In genomic region chr17:12103781-12104180, GRCm38 (mm10) we compare ENCODE assay signal across 10 mouse cellular contexts. TPM values are rescaled to one million over a fixed set of nuclear protein-coding genes. Genes with fewer than 3 reads are reported as not detected.
DNase-seq lines count a peak whose midpoint lies in the region; ATAC-seq and TF ChIP-seq lines count a peak whose summit lies in the region.
"Had no signal": no experiment of that assay in that cellular context is flagged by ENCODE, and none has a peak within 500 bp of the region (broad histone marks: within the 10 kb centered on the region; RNA-seq: fewer than 3 reads in every experiment).

No protein-coding gene starts in this region.

- intact Hi-C loops in left cerebral cortex, adult 2 months (cut with DNase I) = no loop called here
- intact Hi-C loops in left cerebral cortex, postnatal 10 days (cut with DNase I) = no loop called here

- 81% methylated on average over 6 of the region's 6 CpGs for WGBS in midbrain, embryonic 13.5 days

- peaks cover 14% of the 10 kb centered on the region for H3K4me1 ChIP-seq in G1E (ENCODE audit: insufficient read depth, low read depth, low read length)
- H3K4me1 ChIP-seq in midbrain, embryonic 13.5 days (replicated peaks) = no peaks in the 10 kb centered on the region
- H3K4me1 ChIP-seq: midbrain, embryonic 15.5 days had no signal

- no peak for DNase-seq in left cerebral cortex, adult 2 months (ENCODE audit: extremely low spot score in 1 of 2, low spot score in 2 of 2)
- no peak for DNase-seq in left cerebral cortex, postnatal 10 days (ENCODE audit: extremely low spot score in 1 of 2, low spot score in 2 of 2)
- no peak for DNase-seq in G1E (ENCODE audit: low spot score)
- peak; percentile 14 for DNase-seq in embryo, embryonic 10.5 days (ENCODE audit: low spot score)
- DNase-seq in natural killer cell, adult 2 months (ENCODE audit: low spot score in 2 of 2) = no peak
- DNase-seq in layer of hippocampus, postnatal 10 days (ENCODE audit: low spot score in 2 of 2) = no peak
- DNase-seq: gastrocnemius, postnatal 10 days had no signal

- no peak overlapping the region for H3K9ac ChIP-seq in midbrain, embryonic 13.5 days (replicated peaks)
- H3K9ac ChIP-seq: midbrain, embryonic 15.5 days had no signal

- peak; percentile 46 for TF ChIP-seq CTCF in left cerebral cortex, adult 2 months (IDR thresholded peaks at IDR 0.05)
- TF ChIP-seq CTCF in G1E (IDR thresholded peaks at IDR 0.05; ENCODE audit: low read depth, low read length) = peak; percentile 52

- no peak overlapping the region for H3K4me2 ChIP-seq in midbrain, embryonic 13.5 days (replicated peaks)
- H3K4me2 ChIP-seq: midbrain, embryonic 15.5 days had no signal

- H3K36me3 ChIP-seq in G1E (replicated peaks) = no peaks in the 10 kb centered on the region
- H3K36me3 ChIP-seq in midbrain, embryonic 13.5 days = no peaks in the 10 kb centered on the region
- H3K36me3 ChIP-seq: midbrain, embryonic 15.5 days had no signal

- H3K27ac ChIP-seq in left cerebral cortex, adult 2 months = no peak overlapping the region
- H3K27ac ChIP-seq in midbrain, embryonic 13.5 days = no peak overlapping the region
- H3K27ac ChIP-seq: midbrain, embryonic 15.5 days had no signal

- no peak for ATAC-seq in G1E (ENCODE audit: extremely low read depth, insufficient number of reproducible peaks, low FRiP score, poor library complexity, severe bottlenecking)
- peak; percentile 51; the same call in 1 of the 2 replicates for ATAC-seq in megakaryocyte-erythroid progenitor cell, adult 5-6 weeks (replicated peaks; ENCODE audit: low FRiP score, low TSS enrichment, poor library complexity, severe bottlenecking)
- no peak for ATAC-seq in midbrain, embryonic 13.5 days
- ATAC-seq: midbrain, embryonic 15.5 days had no signal

- peaks cover 2% of the 10 kb centered on the region for H3K27me3 ChIP-seq in G1E (ENCODE audit: insufficient read depth, low read length)
- H3K27me3 ChIP-seq in midbrain, embryonic 13.5 days = no peaks in the 10 kb centered on the region
- H3K27me3 ChIP-seq: midbrain, embryonic 15.5 days had no signal

- peaks cover 6% of the 10 kb centered on the region; the same call in 1 of the 2 replicates for H3K9me3 ChIP-seq in G1E (replicated peaks)
- H3K9me3 ChIP-seq in midbrain, embryonic 13.5 days = 0 out of 2 replicates have a peak, but pooled peaks cover 6% of the 10 kb centered on the region
- H3K9me3 ChIP-seq: midbrain, embryonic 15.5 days had no signal

- no peak overlapping the region for H3K4me3 ChIP-seq in left cerebral cortex, adult 2 months
- no peak overlapping the region for H3K4me3 ChIP-seq in G1E (ENCODE audit: low read depth, low read length)
- no peak overlapping the region for H3K4me3 ChIP-seq in midbrain, embryonic 13.5 days (replicated peaks)
- H3K4me3 ChIP-seq: midbrain, embryonic 15.5 days had no signal

RNA-seq across cellular contexts. Expression of gene Agpat4, which starts 14.7 kb away (rescaled TPM):
- total RNA-seq in left cerebral cortex, adult 2 months (2021) = 10 to 100 TPM; 55.8 to 59.3 TPM
- total RNA-seq in left cerebral cortex, postnatal 10 days (2021) = 10 to 100 TPM; 68.2 to 71.0 TPM
- 14.0 and 15.9 TPM in 2 replicates for total RNA-seq in G1E (2014; fragmentation: Nextera tagmentation)
- 10.8 and 11.0 TPM in 2 replicates for total RNA-seq in G1E (2017)
- polyA plus RNA-seq in G1E (2012) = 6.0 and 7.5 TPM in 2 replicates
- total RNA-seq in megakaryocyte-erythroid progenitor cell, adult 5-6 weeks (2014; fragmentation: Nextera tagmentation) = 9.0 and 12.7 TPM in 2 replicates
- total RNA-seq in megakaryocyte-erythroid progenitor cell, adult 5-6 weeks (2017) = 4.3 and 6.8 TPM in 2 replicates
- 51.6 and 51.9 TPM in 2 replicates for polyA plus RNA-seq in midbrain, embryonic 13.5 days (2015; fragmentation: Nextera tagmentation; extraction: Ambion mirVana)
- total RNA-seq in layer of hippocampus, postnatal 10 days (2021) = 10 to 100 TPM; 62.8 to 65.0 TPM
